Mouse (Mus musculus): ENCODE measurements around the gene Arhgap36. TPM values are rescaled to one million over a fixed set of nuclear protein-coding genes. Genes with fewer than 3 reads are reported as not detected.

The Arhgap36 gene
- polyA plus RNA-seq, 1 experiment from 2014 or later: 1.0 TPM

DNA sequence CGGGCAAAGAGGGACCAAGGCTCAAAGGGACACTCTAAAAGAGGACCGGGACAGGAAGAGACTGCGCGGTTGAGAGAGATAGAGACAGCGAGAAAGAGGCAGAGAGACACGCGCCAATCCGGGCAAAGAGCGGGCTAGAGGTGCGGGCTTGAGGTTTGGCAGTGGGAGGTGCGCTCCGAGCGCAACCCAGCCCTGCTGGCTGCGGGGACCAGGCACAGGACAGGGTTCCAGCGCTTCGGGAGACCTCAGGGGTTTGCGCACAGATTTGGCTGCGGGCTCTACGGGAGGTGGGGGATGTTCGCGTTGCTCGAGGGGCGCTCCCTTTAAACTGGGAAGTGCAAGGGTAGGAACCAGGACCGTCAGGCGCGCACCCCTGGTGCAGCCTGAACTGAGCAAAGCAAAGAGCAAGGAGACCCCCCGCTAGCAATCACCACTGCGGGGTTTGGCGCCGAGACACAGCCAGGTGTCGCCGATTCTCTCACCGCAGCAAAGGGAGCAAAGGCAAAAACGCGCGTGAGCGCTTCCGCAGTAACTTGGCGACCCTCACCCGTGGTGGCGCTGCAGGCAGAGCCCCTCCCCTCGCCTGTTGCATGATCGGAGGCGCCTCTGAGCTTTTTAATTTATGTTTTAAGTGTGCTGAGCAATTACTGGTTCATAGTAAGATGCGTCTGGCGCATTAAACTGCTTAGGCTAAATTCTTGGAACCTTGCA, 30.1 kb downstream of the Arhgap36 start:
- DNase-seq (ENCODE audit: low spot score) (no peak), ATAC-seq (replicated peaks; ENCODE audit: low FRiP score, low read depth) (no peak)
- H3K9me3 ChIP-seq (replicated peaks; ENCODE audit: low read length): no peaks in the 10 kb centered on the region
- TF ChIP-seq CTCF (IDR thresholded peaks at IDR 0.05; ENCODE audit: low read depth): no peak
- 21% methylated on average over 46 of the region's 46 CpGs for WGBS
- H3K4me1 ChIP-seq (replicated peaks; ENCODE audit: insufficient read depth, low read length): no peaks in the 10 kb centered on the region
- 0 out of 2 replicates have a peak overlapping the region, but pooled peaks have one; percentile 11 for H3K4me3 ChIP-seq (replicated peaks; ENCODE audit: low read depth, low read length)
- H3K27me3 ChIP-seq (ENCODE audit: insufficient read depth, low read length): peaks cover 9% of the 10 kb centered on the region
- no peaks in the 10 kb centered on the region for H3K36me3 ChIP-seq (ENCODE audit: insufficient read depth, low read length)
- no peak overlapping the region for H3K27ac ChIP-seq
- H3K9ac ChIP-seq (ENCODE audit: low read depth, low read length): no peak overlapping the region
- peak overlapping the region; percentile 39 for H3K4me2 ChIP-seq (ENCODE audit: low read length)

Other genes starting within 250 kb of the Arhgap36 start
- 6.5 and 7.9 TPM in 2 replicates for gene Enox2, start 175.7 kb upstream of the Arhgap36 start, polyA plus RNA-seq (2015; fragmentation: Nextera tagmentation; extraction: Ambion mirVana)
- not detected in 2 replicates for gene Olfr1320, start 208.4 kb downstream of the Arhgap36 start, polyA plus RNA-seq (2015; fragmentation: Nextera tagmentation; extraction: Ambion mirVana)